Mouse (Mus musculus): ENCODE measurements around the gene Nyx. TPM values are rescaled to one million over a fixed set of nuclear protein-coding genes. Genes with fewer than 3 reads are reported as not detected.

Nyx gene
- total RNA-seq, 2 experiments from 2014 or later, result 0.17 to 0.61 TPM

DNA sequence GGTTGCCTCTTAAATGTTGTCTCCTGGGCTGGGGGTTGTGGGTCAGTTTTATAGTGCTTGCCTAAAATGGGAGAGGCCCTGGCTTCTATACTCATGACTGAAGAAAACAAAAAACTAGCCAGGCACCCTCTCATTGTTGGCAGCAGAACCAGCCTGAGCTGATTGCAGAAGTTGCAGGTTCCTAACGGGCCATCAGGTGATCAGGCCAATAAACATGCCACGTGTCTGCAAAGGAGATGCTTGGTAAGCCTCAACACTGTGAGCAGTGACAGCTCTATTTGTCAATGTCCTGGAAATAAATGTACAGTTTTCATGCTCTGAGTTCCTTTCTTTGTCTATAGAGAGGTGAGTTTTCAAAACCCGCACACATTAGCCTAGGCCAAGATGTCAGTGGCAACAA lies 23.1 kb downstream of the Nyx start:
- intact Hi-C loops (cut with DNase I), result no loop called here
- no peak for DNase-seq (ENCODE audit: low spot score in 2 of 2)

DNA sequence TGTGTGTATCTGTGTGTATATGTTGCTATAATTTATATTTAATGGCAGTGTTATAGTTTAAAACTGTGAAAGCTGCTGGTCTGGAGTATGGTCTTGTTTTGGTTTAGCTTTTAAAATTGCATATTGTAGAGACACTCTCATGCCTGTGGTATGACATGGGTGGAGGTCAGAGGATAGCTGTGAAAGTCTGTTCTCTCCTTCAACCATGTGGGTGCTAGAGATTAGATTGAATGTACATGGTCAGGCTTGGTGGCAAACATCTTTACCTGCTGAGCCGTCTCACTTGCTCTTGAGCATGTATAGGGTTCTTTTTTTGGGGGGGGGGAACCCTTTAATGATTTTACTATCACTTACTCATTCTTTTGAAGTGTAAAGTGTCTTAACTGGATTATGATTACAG lies 23.9 kb downstream of the Nyx start:
- intact Hi-C loops (cut with DNase I), result no loop called here
- DNase-seq (ENCODE audit: low spot score in 2 of 2), result no peak

DNA sequence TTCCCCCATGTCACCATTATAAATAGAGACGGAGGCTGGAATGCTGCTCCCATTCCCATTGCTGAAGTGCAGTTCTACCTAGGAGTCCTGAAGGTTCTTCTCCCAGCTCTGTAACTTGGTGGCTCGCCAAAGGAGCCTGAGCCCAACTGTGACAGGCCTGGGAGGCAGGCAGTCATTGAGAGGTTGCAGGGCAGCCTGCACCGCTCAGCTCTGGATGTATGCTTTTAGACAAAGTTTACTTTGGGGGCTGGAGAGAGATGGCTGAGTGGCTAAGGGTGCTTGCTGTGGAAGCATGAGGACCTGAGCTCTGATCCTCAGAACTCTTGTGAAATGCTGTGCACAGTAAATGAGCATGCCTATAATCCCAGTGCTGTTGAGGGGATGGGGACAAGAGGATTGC lies 25.0 kb downstream of the Nyx start:
- DNase-seq (ENCODE audit: low spot score in 2 of 2), result no peak
- intact Hi-C loops (cut with DNase I), result no loop called here

DNA sequence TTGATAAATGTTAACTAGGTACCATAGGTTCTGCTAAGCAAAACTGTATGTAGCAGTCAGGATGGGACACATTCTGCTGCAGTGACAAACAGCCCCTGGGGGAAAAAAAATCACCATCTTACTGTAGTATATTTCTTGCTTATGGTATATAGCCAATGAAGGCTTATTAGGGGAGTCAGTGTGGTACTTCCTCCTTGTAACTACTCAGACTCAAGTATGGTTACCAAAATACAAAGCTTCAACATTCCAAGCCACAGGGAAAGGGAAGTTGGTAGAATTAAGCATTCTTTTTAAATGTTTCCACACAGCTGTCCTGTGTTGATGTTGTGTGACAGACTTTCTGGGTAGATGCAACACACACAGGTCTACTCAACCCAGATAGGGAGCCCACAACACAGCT lies 27.0 kb downstream of the Nyx start:
- DNase-seq (ENCODE audit: low spot score in 2 of 2), result no peak
- intact Hi-C loops (cut with DNase I), result no loop called here

DNA sequence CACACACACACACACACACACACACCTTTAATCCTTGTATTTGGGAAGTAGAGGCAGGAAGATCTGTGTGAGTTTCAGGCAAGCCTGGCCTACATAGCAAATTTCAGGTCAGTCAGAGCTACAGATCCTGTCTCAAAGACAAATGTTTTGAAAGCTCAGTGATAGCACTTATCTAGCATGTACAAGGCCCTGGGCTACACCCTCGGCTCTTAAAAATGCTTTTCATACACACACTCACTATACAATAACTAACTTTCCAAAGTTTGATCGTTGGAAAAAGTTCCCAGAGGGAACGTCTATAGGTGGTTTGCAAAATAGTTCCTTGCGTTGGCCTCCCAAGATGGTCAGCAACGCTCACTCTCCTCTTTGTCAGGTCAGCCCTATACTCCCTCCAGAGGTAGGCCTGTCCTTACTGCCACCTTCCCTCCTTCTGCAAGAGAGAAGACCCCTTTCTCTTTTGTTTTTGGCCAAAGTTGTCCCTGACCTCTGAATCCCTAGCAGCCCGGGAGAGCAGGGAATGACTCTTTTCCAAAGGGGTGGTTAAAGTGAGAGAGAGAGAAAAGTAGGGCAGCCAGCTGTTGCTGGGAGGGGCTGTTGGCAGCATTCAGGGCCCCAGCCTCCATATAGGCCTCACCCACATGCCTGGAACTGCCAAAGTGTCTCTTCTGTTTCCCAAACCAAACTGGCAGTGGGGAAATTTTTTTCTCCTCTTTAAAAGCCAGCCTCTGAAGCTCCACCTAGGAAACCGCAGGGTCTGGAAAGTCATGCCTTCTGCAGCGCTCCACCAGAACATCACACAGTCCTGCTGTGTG lies 29.2 kb downstream of the Nyx start:
- intact Hi-C loops (cut with DNase I), result no loop called here
- DNase-seq (ENCODE audit: low spot score in 2 of 2), result no peak

DNA sequence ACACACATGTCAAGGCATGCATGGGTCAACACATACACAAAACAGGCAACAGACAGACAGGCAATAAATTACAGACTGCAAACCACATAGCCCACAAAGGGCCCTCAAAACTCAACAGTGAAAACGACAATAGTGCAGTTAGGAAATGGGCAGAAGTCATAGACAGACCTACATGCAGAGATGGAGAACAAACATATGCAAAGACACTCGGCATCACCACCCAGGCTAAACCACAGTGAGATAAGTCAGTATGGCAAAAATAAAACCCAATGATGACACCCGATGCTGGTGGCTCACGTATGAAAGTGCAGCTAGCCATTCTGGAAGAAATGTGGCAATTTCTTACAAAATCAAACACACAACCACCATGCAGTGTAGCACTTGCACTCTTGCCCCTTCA lies 34.4 kb downstream of the Nyx start:
- no peak for DNase-seq (ENCODE audit: low spot score in 2 of 2)
- intact Hi-C loops (cut with DNase I), result no loop called here

DNA sequence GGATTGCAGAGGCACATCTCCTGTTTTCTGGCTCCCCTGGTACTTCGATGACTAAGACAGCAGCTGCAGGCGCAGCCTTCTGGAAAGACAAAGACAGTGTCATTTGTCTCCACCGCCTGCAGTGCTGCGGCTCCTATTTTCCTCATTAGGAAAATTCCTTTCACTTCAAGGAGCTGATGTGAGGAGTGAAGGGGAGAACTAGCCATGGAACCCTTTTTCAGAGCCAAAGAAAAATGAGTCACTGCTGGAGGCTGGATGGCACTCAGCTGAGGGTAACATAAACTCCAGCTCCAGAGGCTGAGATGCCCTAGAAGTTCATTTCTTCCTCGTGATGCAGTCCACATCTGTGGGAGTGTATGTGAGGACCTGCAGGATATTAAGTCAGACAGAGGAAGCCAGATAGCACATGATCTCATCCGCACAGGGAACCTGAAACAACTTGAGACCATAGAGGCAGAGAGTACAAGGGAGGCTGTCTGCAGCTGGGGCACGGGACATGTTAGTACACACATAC lies 37.0 kb downstream of the Nyx start:
- DNase-seq (ENCODE audit: low spot score in 2 of 2), result no peak
- intact Hi-C loops (cut with DNase I), result no loop called here

DNA sequence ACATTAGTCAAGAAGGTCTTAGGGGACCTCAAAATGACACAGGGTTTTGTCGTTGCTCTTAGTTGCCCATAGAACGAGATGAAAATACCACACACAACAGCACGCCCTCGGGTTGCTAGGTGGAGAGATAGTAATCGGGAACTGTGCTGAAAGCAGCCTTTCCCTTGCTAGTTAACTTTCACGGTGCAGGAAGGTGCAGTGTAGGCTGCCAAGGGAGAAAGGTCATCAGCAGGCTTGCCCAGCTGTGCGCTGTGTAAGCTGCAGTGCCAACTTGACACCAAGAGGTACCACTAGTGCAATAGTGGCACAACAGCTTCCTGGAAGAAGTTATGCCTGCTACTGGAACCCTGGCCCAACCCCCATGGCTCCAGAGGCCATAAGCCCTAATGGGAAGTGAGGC lies 38.5 kb downstream of the Nyx start:
- intact Hi-C loops (cut with DNase I), result no loop called here
- DNase-seq (ENCODE audit: low spot score in 2 of 2), result no peak

DNA sequence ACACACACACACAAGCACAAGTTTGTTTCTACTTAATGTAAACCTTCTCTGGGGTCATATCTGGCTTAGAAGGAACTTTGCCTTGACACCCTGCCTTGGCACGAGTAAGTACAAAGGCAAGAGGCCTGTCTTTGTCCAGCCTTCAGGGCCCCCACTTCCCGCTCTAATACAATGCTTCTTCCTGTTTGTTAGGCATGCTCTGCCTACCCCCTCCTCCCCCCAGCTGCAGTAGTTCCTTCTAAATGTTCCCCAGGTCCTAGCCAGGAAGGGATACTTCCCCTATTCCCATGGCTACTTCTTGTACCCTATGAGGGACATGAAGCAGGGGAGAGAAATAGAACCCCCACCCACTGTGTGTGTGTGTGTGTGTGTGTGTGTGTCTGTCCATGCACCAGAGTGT lies 40.5 kb downstream of the Nyx start:
- no peak for DNase-seq (ENCODE audit: low spot score in 2 of 2)
- intact Hi-C loops (cut with DNase I), result no loop called here

DNA sequence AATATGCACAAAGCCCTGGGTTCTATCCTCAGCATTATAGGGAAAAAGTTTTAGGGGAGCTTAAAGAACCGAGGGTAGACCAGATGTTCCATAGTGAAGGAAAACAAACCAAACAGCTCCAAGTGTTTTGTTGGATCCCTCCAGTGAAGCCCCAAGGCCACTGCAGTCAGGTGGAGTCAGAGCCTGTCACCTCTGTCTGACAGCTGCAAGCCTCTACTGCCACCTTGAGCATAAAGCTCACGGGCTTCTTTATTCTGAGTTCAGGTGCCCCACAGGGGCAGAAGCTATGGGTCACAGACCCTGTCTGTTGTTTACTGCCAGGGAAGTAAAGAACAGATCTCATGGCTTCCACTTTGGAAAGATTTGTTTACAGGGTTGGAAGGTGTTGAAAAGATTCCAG lies 47.2 kb downstream of the Nyx start:
- intact Hi-C loops (cut with DNase I), result loop anchor here (5.0 kb wide), 1 partner anchor 286 kb away; no protein-coding TSS in a partner anchor

DNA sequence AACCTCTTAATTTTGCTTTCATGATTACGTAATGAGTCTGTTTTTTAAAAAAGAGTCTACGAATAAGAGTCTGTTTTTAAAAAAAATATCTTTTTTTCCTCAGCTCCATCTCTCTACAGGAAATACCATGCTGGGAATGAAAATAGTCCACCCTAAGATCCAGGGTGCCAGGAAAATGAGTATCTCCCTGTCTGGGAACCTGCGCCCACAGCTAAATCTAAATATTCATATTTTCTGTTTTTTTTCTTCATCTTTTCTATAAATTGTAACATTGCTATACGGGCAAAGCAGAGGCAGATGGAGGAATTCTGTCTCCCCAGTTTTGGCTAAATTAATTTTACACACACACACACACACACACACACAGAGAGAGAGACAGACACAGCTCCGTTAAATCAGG lies 48.0 kb downstream of the Nyx start:
- intact Hi-C loops (cut with DNase I), result loop anchor here (5.0 kb wide), 1 partner anchor 287 kb away; no protein-coding TSS in a partner anchor
- no peak for DNase-seq (ENCODE audit: low spot score in 2 of 2)

More for the DNA sequence above, 47.2 kb downstream of the Nyx start:
- DNase-seq (ENCODE audit: low spot score in 2 of 2), result no peak

DNA sequence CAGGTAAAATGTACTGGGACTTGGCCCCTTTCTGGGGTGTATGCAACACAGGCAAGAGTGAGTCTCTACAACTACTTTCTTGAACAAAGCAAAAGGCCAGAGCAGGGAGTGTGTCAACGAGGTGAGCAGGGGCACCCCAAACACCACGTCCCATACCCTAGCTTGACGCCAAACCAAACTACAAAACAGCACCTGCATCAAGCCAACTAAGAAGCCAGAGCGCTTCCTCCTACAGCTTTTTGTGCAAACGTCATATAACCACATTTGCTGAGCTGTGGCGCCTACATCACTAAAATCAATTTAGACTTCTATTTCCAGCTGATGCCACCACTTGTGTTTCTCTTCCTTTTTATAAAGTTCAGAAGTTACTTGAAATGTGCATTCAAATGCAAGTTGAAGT lies 50.5 kb downstream of the Nyx start:
- no peak for DNase-seq (ENCODE audit: low spot score in 2 of 2)
- intact Hi-C loops (cut with DNase I), result no loop called here

DNA sequence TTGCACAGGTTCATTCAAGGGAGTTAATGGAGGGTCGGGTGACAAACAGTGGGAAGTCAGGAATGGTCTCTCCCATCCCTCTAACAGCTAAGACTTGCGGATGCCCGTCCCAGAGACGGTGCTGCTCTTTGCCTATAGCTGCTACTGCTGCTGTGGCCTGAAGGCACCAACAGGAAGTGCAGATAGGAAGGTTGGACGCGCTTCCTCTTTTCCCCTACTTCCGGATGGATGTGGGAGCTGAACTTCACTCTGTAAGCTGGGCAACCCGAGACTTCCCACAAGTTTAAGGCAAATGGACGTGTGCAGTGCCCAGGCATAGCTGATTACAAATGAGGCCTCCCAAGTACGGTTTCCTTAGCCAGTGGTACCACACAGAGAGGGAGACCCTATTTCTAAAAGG lies 52.1 kb downstream of the Nyx start:
- intact Hi-C loops (cut with DNase I), result no loop called here
- DNase-seq (ENCODE audit: low spot score in 2 of 2), result no peak

DNA sequence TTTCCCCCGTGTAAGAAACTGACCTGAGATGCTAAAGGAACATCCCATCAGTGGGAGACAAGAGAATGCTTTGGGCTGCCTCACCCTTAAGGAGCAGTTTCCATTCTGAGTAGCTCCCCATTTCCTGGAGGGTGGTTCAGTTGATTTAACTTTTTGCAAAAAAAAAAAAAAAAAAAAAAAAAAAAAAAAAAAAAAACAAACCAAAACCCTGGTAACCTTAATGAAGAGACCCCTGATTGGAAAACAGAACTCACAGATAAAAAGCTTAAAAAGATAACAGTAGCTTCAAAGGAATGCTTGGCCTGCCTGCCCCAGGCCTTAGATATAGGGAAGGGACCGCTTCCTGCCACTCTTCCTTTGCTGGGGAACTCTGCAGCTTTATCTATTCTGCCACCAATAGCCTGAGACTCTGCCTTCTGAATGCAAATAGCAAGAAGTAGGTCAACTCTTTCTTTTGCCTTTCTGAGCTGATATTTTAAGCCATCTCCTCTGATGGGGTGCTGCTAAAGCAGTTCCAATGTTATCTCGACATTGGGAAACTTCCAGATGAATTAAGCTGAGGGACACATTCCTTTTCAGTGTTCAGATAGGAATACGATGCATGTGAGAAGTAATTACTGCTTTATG lies 53.0 kb downstream of the Nyx start:
- no peak for DNase-seq (ENCODE audit: low spot score in 2 of 2)
- intact Hi-C loops (cut with DNase I), result no loop called here

DNA sequence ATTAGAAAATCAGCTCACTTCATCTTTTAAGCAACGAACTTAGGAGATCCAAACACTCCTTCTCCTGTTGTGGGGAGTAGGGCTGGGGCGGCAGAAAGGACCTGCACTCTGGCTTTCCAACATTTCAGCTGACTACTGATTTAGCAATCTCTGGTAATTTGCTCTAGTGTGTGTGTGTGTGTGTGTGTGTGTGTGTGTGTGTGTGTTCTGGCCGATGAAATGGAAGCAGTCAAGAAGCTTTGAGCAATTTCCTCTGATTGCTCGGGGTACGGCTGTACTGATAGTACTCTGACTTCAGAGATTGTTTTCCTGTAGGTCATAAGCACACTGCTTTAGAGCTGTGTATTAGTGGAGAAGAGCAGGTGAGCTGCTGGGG lies 53.5 kb downstream of the Nyx start:
- DNase-seq (ENCODE audit: low spot score in 2 of 2), result no peak
- intact Hi-C loops (cut with DNase I), result no loop called here

DNA sequence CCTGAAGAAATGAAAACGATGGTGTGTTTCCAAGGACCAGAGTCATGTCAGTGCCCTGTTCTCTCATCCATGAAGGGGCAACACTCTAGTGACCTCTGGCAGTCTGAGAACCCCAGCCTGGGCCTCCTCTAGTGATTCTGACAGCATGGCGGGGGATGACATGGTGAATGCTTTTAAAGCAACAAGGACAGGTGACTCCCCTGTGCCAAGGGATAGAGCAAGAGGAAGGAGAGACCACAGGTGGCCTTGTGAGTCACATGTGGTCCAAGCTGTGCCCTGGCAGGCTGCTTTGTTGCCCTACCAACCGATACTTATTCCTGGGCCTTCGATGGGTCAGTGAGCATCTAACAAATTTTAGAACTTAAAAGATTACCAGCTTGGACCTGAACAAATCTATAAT lies 54.7 kb downstream of the Nyx start:
- intact Hi-C loops (cut with DNase I), result no loop called here
- DNase-seq (ENCODE audit: low spot score in 2 of 2), result no peak

DNA sequence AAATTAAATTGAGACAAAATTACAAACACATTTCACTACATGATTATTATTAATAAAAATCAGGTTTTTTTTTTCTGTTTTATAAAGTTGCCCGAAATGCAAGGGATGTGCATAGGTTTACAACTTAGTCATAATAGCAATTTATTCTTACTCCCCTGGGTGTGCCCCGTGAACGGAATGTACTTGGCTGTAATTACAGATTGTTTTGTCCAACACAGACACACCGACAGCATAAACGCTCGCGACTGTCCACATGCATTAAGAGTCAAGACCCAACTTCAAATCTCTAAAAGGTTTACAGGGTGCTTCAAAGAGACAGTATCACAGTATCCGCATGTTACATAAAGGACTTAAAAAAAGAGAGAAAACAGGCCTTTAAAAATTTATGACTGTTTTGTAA lies 55.4 kb downstream of the Nyx start:
- no peak for DNase-seq (ENCODE audit: low spot score in 2 of 2)
- intact Hi-C loops (cut with DNase I), result no loop called here
